Mouse (Mus musculus): ENCODE measurements around the gene Itpripl1.
"Not testable (repeated sequence)": the region's sequence is repeated elsewhere in the genome, so short reads cannot be mapped to it uniquely, and the experiment has no call there.

The Itpripl1 gene

GRCm38 (mm10) chr2:127143158-127144063 is at the start of gene Itpripl1:
Gene Itpripl1, minus strand, starts transcription at chr2:127143442.
- peak; percentile 53 to 68 for DNase-seq

- no peak for DNase-seq
These were observed 46.3 kb upstream of the Itpripl1 start for GRCm38 (mm10) chr2:127189574-127189973.

GRCm38 (mm10) chr2:127182598-127183381 is 39.5 kb upstream of the Itpripl1 start:
- peak; percentile 82 to 83 for DNase-seq

GRCm38 (mm10) chr2:127166261-127166660 is 23.0 kb upstream of the Itpripl1 start:
- DNase-seq = peak in 1 of 2 experiments; percentile 30

- DNase-seq = no peak
These were observed 22.4 kb upstream of the Itpripl1 start for GRCm38 (mm10) chr2:127165675-127166074.

- no peak for DNase-seq
These were observed 2.5 kb upstream of the Itpripl1 start for GRCm38 (mm10) chr2:127145699-127146098.

GRCm38 (mm10) chr2:127142577-127143157 is 575 bp downstream of the Itpripl1 start:
- no peak for DNase-seq

- DNase-seq = no peak
These were observed 1.2 kb downstream of the Itpripl1 start for GRCm38 (mm10) chr2:127142031-127142430.

GRCm38 (mm10) chr2:127140011-127140410 is 3.2 kb downstream of the Itpripl1 start:
- no peak for DNase-seq

- no peak for DNase-seq
These were observed 3.6 kb downstream of the Itpripl1 start for GRCm38 (mm10) chr2:127139605-127140004.

GRCm38 (mm10) chr2:127139094-127139493 is 4.1 kb downstream of the Itpripl1 start:
- no peak for DNase-seq

GRCm38 (mm10) chr2:127138449-127138848 is 4.8 kb downstream of the Itpripl1 start:
- no peak for DNase-seq

- no peak for DNase-seq
These were observed 5.3 kb downstream of the Itpripl1 start for GRCm38 (mm10) chr2:127137838-127138420.

GRCm38 (mm10) chr2:127136979-127137378 is 6.3 kb downstream of the Itpripl1 start:
- peak; percentile 19 to 50 for DNase-seq

GRCm38 (mm10) chr2:127135255-127135654 is 8.0 kb downstream of the Itpripl1 start:
- DNase-seq = not testable (repeated sequence)

- peak; percentile 94 to 96 for DNase-seq
These were observed 9.4 kb downstream of the Itpripl1 start, which contains the start of gene Ncaph for GRCm38 (mm10) chr2:127133621-127134461. Gene Ncaph, minus strand, starts transcription at chr2:127133954.

- no peak for DNase-seq
These were observed 11.9 kb downstream of the Itpripl1 start for GRCm38 (mm10) chr2:127131353-127131752.

- no peak for DNase-seq
These were observed 14.3 kb downstream of the Itpripl1 start for GRCm38 (mm10) chr2:127128926-127129325.

- no peak for DNase-seq
These were observed 21.5 kb downstream of the Itpripl1 start for GRCm38 (mm10) chr2:127121591-127122235.

GRCm38 (mm10) chr2:127108986-127109385 is 34.3 kb downstream of the Itpripl1 start:
- no peak for DNase-seq

- DNase-seq = no peak
These were observed 51.2 kb downstream of the Itpripl1 start for GRCm38 (mm10) chr2:127092000-127092399.
